Mouse (Mus musculus): Measurements from ENCODE around the gene Vps45.

DNA sequence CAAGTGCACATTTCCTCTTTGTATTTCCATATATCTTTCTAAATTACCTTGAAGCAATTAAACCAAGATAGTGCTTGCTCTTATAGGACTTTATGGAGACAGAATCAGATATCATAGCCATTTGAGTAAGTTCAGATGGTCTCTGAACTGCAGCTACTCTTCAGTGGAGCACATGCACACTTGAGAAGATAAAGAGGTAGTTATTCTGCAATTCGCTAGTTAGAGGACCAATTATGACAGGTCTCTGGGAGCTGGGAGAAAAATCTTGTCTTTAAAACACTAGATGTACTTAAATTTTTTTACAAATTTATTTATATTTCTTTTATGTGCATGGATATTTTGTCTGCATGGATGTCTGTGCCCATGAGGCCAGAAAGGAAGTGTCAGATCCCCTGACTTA lies 37.5 kb downstream of the Vps45 start:
- TF ChIP-seq POLR2A (IDR thresholded peaks at IDR 0.05; ENCODE audit: borderline replicate concordance, extremely low read depth, low read depth, low read length) = no peak
- no peak for TF ChIP-seq CTCF (IDR thresholded peaks at IDR 0.05; ENCODE audit: insufficient read depth, low read length)

Measured in lung, adult 2 months (tissue).